Mouse (Mus musculus) cerebellum, postnatal 14 days (tissue): ENCODE data around the gene Nr2c1.

Source experiments
- DNase-seq, 2 experiments: peaks; one replicate each; pipeline ENCODE4 v3.0.0; 2021; ENCODE audit warnings: mixed read lengths in 2 of 2

The Nr2c1 gene

GRCm38 (mm10) chr10:94147756-94148531 lies at the start of gene Nr2c1:
Gene Nr2c1, plus strand, starts transcription at chr10:94148023.
- DNase-seq: peak; percentile 93 to 95

GRCm38 (mm10) chr10:94098100-94098499 lies 49.7 kb upstream of the Nr2c1 start:
- DNase-seq: no peak

GRCm38 (mm10) chr10:94105498-94105897 lies 42.3 kb upstream of the Nr2c1 start:
- no peak for DNase-seq

GRCm38 (mm10) chr10:94107168-94107567 lies 40.7 kb upstream of the Nr2c1 start:
- no peak for DNase-seq

- DNase-seq: no peak
These were observed 40.2 kb upstream of the Nr2c1 start for GRCm38 (mm10) chr10:94107607-94108006.

- DNase-seq: no peak
These were observed 39.0 kb upstream of the Nr2c1 start for GRCm38 (mm10) chr10:94108791-94109190.

GRCm38 (mm10) chr10:94110834-94111754 lies 36.7 kb upstream of the Nr2c1 start:
- no peak for DNase-seq

- DNase-seq: no peak
These were observed 35.6 kb upstream of the Nr2c1 start for GRCm38 (mm10) chr10:94112207-94112606.

GRCm38 (mm10) chr10:94115893-94116599 lies 31.8 kb upstream of the Nr2c1 start:
- DNase-seq: peak; percentile 93 to 96

- DNase-seq: peak in 1 of 2 experiments; percentile 11
These were observed 31.0 kb upstream of the Nr2c1 start for GRCm38 (mm10) chr10:94116781-94117340.

- DNase-seq: no peak
These were observed 29.9 kb upstream of the Nr2c1 start for GRCm38 (mm10) chr10:94117916-94118315.

- DNase-seq: no peak
These were observed 28.8 kb upstream of the Nr2c1 start for GRCm38 (mm10) chr10:94118993-94119392.

GRCm38 (mm10) chr10:94120676-94121075 lies 27.1 kb upstream of the Nr2c1 start:
- no peak for DNase-seq

- no peak for DNase-seq
These were observed 25.2 kb upstream of the Nr2c1 start for GRCm38 (mm10) chr10:94122595-94122994.

- DNase-seq: no peak
These were observed 24.2 kb upstream of the Nr2c1 start for GRCm38 (mm10) chr10:94123581-94123980.

GRCm38 (mm10) chr10:94124376-94124775 lies 23.4 kb upstream of the Nr2c1 start:
- peak; percentile 42 to 69 for DNase-seq

GRCm38 (mm10) chr10:94129680-94130119 lies 18.1 kb upstream of the Nr2c1 start:
- DNase-seq: peak; percentile 84 to 86

GRCm38 (mm10) chr10:94133081-94133480 lies 14.7 kb upstream of the Nr2c1 start:
- peak; percentile 63 to 69 for DNase-seq

GRCm38 (mm10) chr10:94133674-94134073 lies 14.1 kb upstream of the Nr2c1 start:
- no peak for DNase-seq

- DNase-seq: no peak
These were observed 13.1 kb upstream of the Nr2c1 start for GRCm38 (mm10) chr10:94134535-94135390.

GRCm38 (mm10) chr10:94138890-94139482 lies 8.8 kb upstream of the Nr2c1 start:
- no peak for DNase-seq
